Mouse (Mus musculus): ENCODE results near the gene Col28a1. TPM values are rescaled to one million over a fixed set of nuclear protein-coding genes. Genes with fewer than 3 reads are reported as not detected.

The Col28a1 gene
- total and polyA plus RNA-seq, 3 experiments, result 0.27 to 0.70 (median 0.32) TPM

- TF ChIP-seq POLR2A (IDR thresholded peaks at IDR 0.05; ENCODE audit: insufficient read depth, low read depth, low read length) (no peak), EP300 (IDR thresholded peaks at IDR 0.05; ENCODE audit: insufficient read depth, low read depth, low read length) (no peak), CTCF (IDR thresholded peaks at IDR 0.05) (peak; percentile 81)
- H3K36me3 ChIP-seq (ENCODE audit: control insufficient read depth, insufficient read depth, low read length), result no peaks in the 10 kb centered on the region
- H3K79me2 ChIP-seq (replicated peaks; ENCODE audit: control insufficient read depth, insufficient read depth, low read length), result no peaks in the 10 kb centered on the region
- no peak overlapping the region for H3K9ac ChIP-seq (ENCODE audit: low read depth, low read length)
- H3K4me3 ChIP-seq, result no peak overlapping the region
- no peak for DNase-seq
- H3K27ac ChIP-seq, result no peak overlapping the region
- no peaks in the 10 kb centered on the region for H3K4me1 ChIP-seq (ENCODE audit: control insufficient read depth, insufficient read depth, low read length)
- intact Hi-C loops (cut with DNase I), result loop anchor here (1.0 to 5.0 kb wide), 2 partner anchors 100 to 354 kb away; no protein-coding TSS in a partner anchor
- 52% methylated on average over 3 of the region's 3 CpGs for WGBS
- H3K27me3 ChIP-seq (ENCODE audit: control insufficient read depth, insufficient read depth, low read length), result no peaks in the 10 kb centered on the region
These were observed 105.6 kb downstream of the Col28a1 start for GRCm38 (mm10) chr6:8086847-8087246.

- WGBS, result 64% methylated on average over 7 of the region's 7 CpGs
- H3K27ac ChIP-seq, result no peak overlapping the region
- TF ChIP-seq EP300 (IDR thresholded peaks at IDR 0.05; ENCODE audit: insufficient read depth, low read depth, low read length), result no peak
- no peak for TF ChIP-seq CTCF (IDR thresholded peaks at IDR 0.05)
- no peak for TF ChIP-seq POLR2A (IDR thresholded peaks at IDR 0.05; ENCODE audit: insufficient read depth, low read depth, low read length)
- no peaks in the 10 kb centered on the region for H3K4me1 ChIP-seq (ENCODE audit: control insufficient read depth, insufficient read depth, low read length)
- no peaks in the 10 kb centered on the region for H3K79me2 ChIP-seq (replicated peaks; ENCODE audit: control insufficient read depth, insufficient read depth, low read length)
- no peak overlapping the region for H3K9ac ChIP-seq (ENCODE audit: low read depth, low read length)
- no peaks in the 10 kb centered on the region for H3K27me3 ChIP-seq (ENCODE audit: control insufficient read depth, insufficient read depth, low read length)
- H3K4me3 ChIP-seq, result no peak overlapping the region
- no peak for DNase-seq
- H3K36me3 ChIP-seq (ENCODE audit: control insufficient read depth, insufficient read depth, low read length), result no peaks in the 10 kb centered on the region
- intact Hi-C loops (cut with DNase I), result loop anchor here (5.0 kb wide), 1 partner anchor 102 kb away; no protein-coding TSS in a partner anchor
These were observed 107.6 kb downstream of the Col28a1 start for GRCm38 (mm10) chr6:8084806-8085205.

GRCm38 (mm10) chr6:8083196-8083595 is 109.2 kb downstream of the Col28a1 start:
- H3K4me1 ChIP-seq (ENCODE audit: control insufficient read depth, insufficient read depth, low read length), result no peaks in the 10 kb centered on the region
- no peak overlapping the region for H3K9ac ChIP-seq (ENCODE audit: low read depth, low read length)
- H3K27ac ChIP-seq, result no peak overlapping the region
- H3K27me3 ChIP-seq (ENCODE audit: control insufficient read depth, insufficient read depth, low read length), result no peaks in the 10 kb centered on the region
- H3K79me2 ChIP-seq (replicated peaks; ENCODE audit: control insufficient read depth, insufficient read depth, low read length), result no peaks in the 10 kb centered on the region
- no peak for DNase-seq
- TF ChIP-seq POLR2A (IDR thresholded peaks at IDR 0.05; ENCODE audit: insufficient read depth, low read depth, low read length) (no peak), CTCF (IDR thresholded peaks at IDR 0.05) (no peak), EP300 (IDR thresholded peaks at IDR 0.05; ENCODE audit: insufficient read depth, low read depth, low read length) (no peak)
- intact Hi-C loops (cut with DNase I), result no loop called here
- no peaks in the 10 kb centered on the region for H3K36me3 ChIP-seq (ENCODE audit: control insufficient read depth, insufficient read depth, low read length)
- WGBS, result 96% methylated on average over 2 of the region's 2 CpGs
- no peak overlapping the region for H3K4me3 ChIP-seq

GRCm38 (mm10) chr6:8077572-8078146 is 114.8 kb downstream of the Col28a1 start:
- no peak overlapping the region for H3K9ac ChIP-seq (ENCODE audit: low read depth, low read length)
- no peaks in the 10 kb centered on the region for H3K79me2 ChIP-seq (replicated peaks; ENCODE audit: control insufficient read depth, insufficient read depth, low read length)
- no peak for DNase-seq
- H3K27me3 ChIP-seq (ENCODE audit: control insufficient read depth, insufficient read depth, low read length), result no peaks in the 10 kb centered on the region
- no peaks in the 10 kb centered on the region for H3K4me1 ChIP-seq (ENCODE audit: control insufficient read depth, insufficient read depth, low read length)
- 65% methylated on average over 5 of the region's 5 CpGs for WGBS
- no peak overlapping the region for H3K4me3 ChIP-seq
- intact Hi-C loops (cut with DNase I), result no loop called here
- no peak for TF ChIP-seq POLR2A (IDR thresholded peaks at IDR 0.05; ENCODE audit: insufficient read depth, low read depth, low read length)
- no peak for TF ChIP-seq EP300 (IDR thresholded peaks at IDR 0.05; ENCODE audit: insufficient read depth, low read depth, low read length)
- no peak for TF ChIP-seq CTCF (IDR thresholded peaks at IDR 0.05)
- H3K27ac ChIP-seq, result no peak overlapping the region
- H3K36me3 ChIP-seq (ENCODE audit: control insufficient read depth, insufficient read depth, low read length), result no peaks in the 10 kb centered on the region

GRCm38 (mm10) chr6:8074914-8075313 is 117.5 kb downstream of the Col28a1 start:
- H3K79me2 ChIP-seq (replicated peaks; ENCODE audit: control insufficient read depth, insufficient read depth, low read length), result no peaks in the 10 kb centered on the region
- no peak for TF ChIP-seq POLR2A (IDR thresholded peaks at IDR 0.05; ENCODE audit: insufficient read depth, low read depth, low read length)
- no peak for TF ChIP-seq EP300 (IDR thresholded peaks at IDR 0.05; ENCODE audit: insufficient read depth, low read depth, low read length)
- TF ChIP-seq CTCF (IDR thresholded peaks at IDR 0.05), result no peak
- H3K36me3 ChIP-seq (ENCODE audit: control insufficient read depth, insufficient read depth, low read length), result no peaks in the 10 kb centered on the region
- DNase-seq, result no peak
- no peaks in the 10 kb centered on the region for H3K27me3 ChIP-seq (ENCODE audit: control insufficient read depth, insufficient read depth, low read length)
- 53% methylated on average over 2 of the region's 2 CpGs for WGBS
- H3K27ac ChIP-seq, result no peak overlapping the region
- intact Hi-C loops (cut with DNase I), result no loop called here
- H3K4me3 ChIP-seq, result no peak overlapping the region
- H3K4me1 ChIP-seq (ENCODE audit: control insufficient read depth, insufficient read depth, low read length), result no peaks in the 10 kb centered on the region
- H3K9ac ChIP-seq (ENCODE audit: low read depth, low read length), result no peak overlapping the region

- H3K27ac ChIP-seq, result no peak overlapping the region
- intact Hi-C loops (cut with DNase I), result loop anchor here (5.0 to 10.0 kb wide), 3 partner anchors 203 to 666 kb away; no protein-coding TSS in a partner anchor
- TF ChIP-seq EP300 (IDR thresholded peaks at IDR 0.05; ENCODE audit: insufficient read depth, low read depth, low read length) (no peak), POLR2A (IDR thresholded peaks at IDR 0.05; ENCODE audit: insufficient read depth, low read depth, low read length) (no peak), CTCF (IDR thresholded peaks at IDR 0.05) (no peak)
- 93% methylated on average over 5 of the region's 5 CpGs for WGBS
- H3K4me3 ChIP-seq, result no peak overlapping the region
- no peak overlapping the region for H3K9ac ChIP-seq (ENCODE audit: low read depth, low read length)
- H3K27me3 ChIP-seq (ENCODE audit: control insufficient read depth, insufficient read depth, low read length), result no peaks in the 10 kb centered on the region
- H3K79me2 ChIP-seq (replicated peaks; ENCODE audit: control insufficient read depth, insufficient read depth, low read length), result no peaks in the 10 kb centered on the region
- DNase-seq, result no peak
- H3K4me1 ChIP-seq (ENCODE audit: control insufficient read depth, insufficient read depth, low read length), result no peaks in the 10 kb centered on the region; the same call in 1 of the 2 replicates
- H3K36me3 ChIP-seq (ENCODE audit: control insufficient read depth, insufficient read depth, low read length), result no peaks in the 10 kb centered on the region
These were observed 123.4 kb downstream of the Col28a1 start for GRCm38 (mm10) chr6:8068979-8069378.

Data from heart, adult 2 months (tissue).